Mouse (Mus musculus): ENCODE measurements around the gene Slc38a3. TPM values are rescaled to one million over a fixed set of nuclear protein-coding genes. Genes with fewer than 3 reads are reported as not detected.

The Slc38a3 gene
- polyA plus RNA-seq, 1 experiment from 2014 or later: 8.1 TPM

DNA sequence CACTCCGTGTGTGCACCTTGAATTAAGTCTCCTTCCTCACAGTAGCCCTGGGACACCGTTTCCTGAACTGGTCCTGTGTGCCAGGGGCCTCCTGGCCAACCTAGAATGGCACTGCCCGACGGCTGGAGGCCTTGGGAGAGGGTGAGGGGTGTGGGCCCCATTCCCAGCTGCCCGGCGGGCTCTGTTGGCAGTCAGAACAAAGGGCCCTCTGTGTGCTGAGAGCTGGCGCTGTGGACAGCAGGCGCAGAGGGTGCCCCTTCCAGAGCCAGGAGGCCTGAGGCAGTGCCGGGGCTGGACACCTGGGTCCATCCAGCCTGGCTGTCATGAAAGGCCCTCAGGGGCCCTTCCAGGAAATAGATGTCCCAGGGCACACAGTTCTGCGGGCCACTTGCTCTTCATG is 9.8 kb downstream of the Slc38a3 start:
- H3K9ac ChIP-seq: no peak overlapping the region
- no peak overlapping the region for H3K27ac ChIP-seq
- no peak for ATAC-seq (replicated peaks; ENCODE audit: low FRiP score)
- no peaks in the 10 kb centered on the region for H3K9me3 ChIP-seq (replicated peaks)
- 85% methylated on average over 10 of the region's 10 CpGs for WGBS
- no peak overlapping the region for H3K4me3 ChIP-seq (replicated peaks)
- no peaks in the 10 kb centered on the region for H3K36me3 ChIP-seq
- H3K27me3 ChIP-seq: no peaks in the 10 kb centered on the region
- peaks cover 13% of the 10 kb centered on the region for H3K4me1 ChIP-seq
- no peak overlapping the region for H3K4me2 ChIP-seq

DNA sequence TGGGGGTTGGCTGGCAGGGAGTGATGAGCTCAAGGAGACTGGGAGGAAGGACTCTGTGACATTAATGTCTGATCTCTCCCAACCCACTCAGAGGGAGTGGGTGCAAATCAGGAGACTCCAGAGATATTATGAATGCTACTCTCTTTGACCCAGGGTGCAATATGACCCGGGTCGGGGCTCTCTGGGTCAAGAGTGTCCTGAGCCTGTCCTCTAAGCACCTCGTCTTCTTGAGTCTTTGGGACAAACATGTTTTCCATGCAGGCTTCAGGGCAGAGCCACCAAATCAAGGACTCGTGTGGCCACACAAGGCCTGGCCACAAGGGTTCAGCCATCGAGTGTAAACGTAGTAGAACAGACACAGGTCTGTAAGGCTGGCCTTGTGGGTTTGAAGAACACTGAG is 11.2 kb downstream of the Slc38a3 start:
- Histone ChIP-seq H3K4me1 (peaks cover 2% of the 10 kb centered on the region), H3K9ac (no peak overlapping the region), H3K4me3 (replicated peaks) (no peak overlapping the region), H3K9me3 (replicated peaks) (no peaks in the 10 kb centered on the region), H3K36me3 (no peaks in the 10 kb centered on the region), H3K27ac (no peak overlapping the region), H3K4me2 (no peak overlapping the region), H3K27me3 (no peaks in the 10 kb centered on the region)
- 75% methylated on average over 6 of the region's 6 CpGs for WGBS
- no peak for ATAC-seq (replicated peaks; ENCODE audit: low FRiP score)

DNA sequence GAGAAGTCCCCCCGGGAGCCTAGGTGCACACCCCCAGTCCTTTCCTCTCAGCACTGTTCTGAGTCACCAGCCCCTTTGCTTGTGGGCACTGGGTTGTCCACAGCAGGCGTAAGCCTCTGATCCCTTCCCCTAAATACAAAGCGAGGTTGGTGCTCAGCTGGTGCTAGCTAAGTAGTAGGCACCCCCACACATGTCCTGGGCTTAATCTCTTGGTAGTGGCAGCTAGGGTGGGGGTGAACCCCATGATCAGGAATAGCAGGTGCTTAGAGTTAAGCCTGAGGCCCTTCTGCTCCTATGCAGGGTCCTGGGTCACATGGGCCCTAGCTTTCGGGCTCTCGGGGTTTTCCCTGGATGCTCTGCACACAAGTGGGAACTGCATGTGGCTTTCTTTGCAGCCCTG is 12.2 kb downstream of the Slc38a3 start:
- no peak for ATAC-seq (replicated peaks; ENCODE audit: low FRiP score)
- WGBS: 88% methylated on average over 5 of the region's 5 CpGs

DNA sequence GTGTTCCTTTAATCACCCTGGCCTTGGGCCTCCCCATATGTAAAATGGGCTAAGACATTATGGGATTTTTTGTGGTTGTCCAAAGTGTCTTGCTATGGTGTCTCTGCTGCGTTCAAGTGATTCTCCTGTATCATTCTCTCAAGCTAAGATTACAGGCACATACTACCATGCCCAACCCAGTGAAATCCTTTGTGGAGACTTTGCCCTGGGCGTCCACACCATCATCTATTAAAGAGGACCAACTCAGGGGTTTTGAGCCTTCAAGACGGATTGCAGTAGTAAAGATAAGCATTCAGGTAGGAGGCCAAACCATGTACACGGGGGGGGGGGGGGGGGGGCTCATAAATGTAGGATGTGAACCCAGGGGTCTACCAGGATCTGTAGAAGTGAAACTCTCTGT is 14.7 kb downstream of the Slc38a3 start:
- no peaks in the 10 kb centered on the region for H3K9me3 ChIP-seq (replicated peaks)
- no peaks in the 10 kb centered on the region for H3K36me3 ChIP-seq
- H3K27me3 ChIP-seq: no peaks in the 10 kb centered on the region
- no peak for ATAC-seq (replicated peaks; ENCODE audit: low FRiP score)
- 94% methylated on average over 4 of the region's 4 CpGs for WGBS
- H3K27ac ChIP-seq: no peak overlapping the region
- H3K4me1 ChIP-seq: peaks cover 13% of the 10 kb centered on the region
- H3K4me3 ChIP-seq (replicated peaks): no peak overlapping the region
- H3K9ac ChIP-seq: no peak overlapping the region
- no peak overlapping the region for H3K4me2 ChIP-seq

More for the DNA sequence above, 12.2 kb downstream of the Slc38a3 start:
- Histone ChIP-seq H3K9ac (no peak overlapping the region), H3K36me3 (no peaks in the 10 kb centered on the region), H3K4me2 (no peak overlapping the region), H3K4me3 (replicated peaks) (no peak overlapping the region), H3K9me3 (replicated peaks) (no peaks in the 10 kb centered on the region), H3K4me1 (no peaks in the 10 kb centered on the region), H3K27ac (no peak overlapping the region), H3K27me3 (no peaks in the 10 kb centered on the region)

GRCm38 (mm10) chr9:107653474-107653873 is 15.9 kb downstream of the Slc38a3 start:
- no peak overlapping the region for H3K4me2 ChIP-seq
- no peaks in the 10 kb centered on the region for H3K27me3 ChIP-seq
- no peak overlapping the region for H3K9ac ChIP-seq
- WGBS: 78% methylated on average over 2 of the region's 2 CpGs
- H3K36me3 ChIP-seq: no peaks in the 10 kb centered on the region
- H3K27ac ChIP-seq: no peak overlapping the region
- no peaks in the 10 kb centered on the region for H3K9me3 ChIP-seq (replicated peaks)
- peaks cover 14% of the 10 kb centered on the region for H3K4me1 ChIP-seq
- no peak for ATAC-seq (replicated peaks; ENCODE audit: low FRiP score)
- no peak overlapping the region for H3K4me3 ChIP-seq (replicated peaks)

- Histone ChIP-seq H3K4me2 (no peak overlapping the region), H3K36me3 (no peaks in the 10 kb centered on the region), H3K4me1 (peaks cover 14% of the 10 kb centered on the region), H3K4me3 (replicated peaks) (no peak overlapping the region), H3K27me3 (no peaks in the 10 kb centered on the region), H3K27ac (no peak overlapping the region), H3K9me3 (replicated peaks) (no peaks in the 10 kb centered on the region), H3K9ac (no peak overlapping the region)
- ATAC-seq (replicated peaks; ENCODE audit: low FRiP score): no peak; the same call in 1 of the 2 replicates
- WGBS: 37% methylated on average over 12 of the region's 12 CpGs
Measured at GRCm38 (mm10) chr9:107650708-107651481, 18.4 kb downstream of the Slc38a3 start.

- Histone ChIP-seq H3K27ac (no peak overlapping the region), H3K27me3 (no peaks in the 10 kb centered on the region), H3K9ac (no peak overlapping the region), H3K4me3 (replicated peaks) (no peak overlapping the region), H3K36me3 (no peaks in the 10 kb centered on the region), H3K9me3 (replicated peaks) (no peaks in the 10 kb centered on the region), H3K4me1 (peaks cover 19% of the 10 kb centered on the region), H3K4me2 (no peak overlapping the region)
- WGBS: 60% methylated on average over 7 of the region's 7 CpGs
- no peak for ATAC-seq (replicated peaks; ENCODE audit: low FRiP score)
Measured at GRCm38 (mm10) chr9:107650225-107650624, 19.1 kb downstream of the Slc38a3 start.

- Histone ChIP-seq H3K4me3 (replicated peaks) (no peak overlapping the region), H3K9ac (no peak overlapping the region), H3K27me3 (no peaks in the 10 kb centered on the region), H3K4me1 (peaks cover 31% of the 10 kb centered on the region), H3K9me3 (replicated peaks) (no peaks in the 10 kb centered on the region), H3K27ac (no peak overlapping the region), H3K36me3 (no peaks in the 10 kb centered on the region), H3K4me2 (no peak overlapping the region)
- no peak for ATAC-seq (replicated peaks; ENCODE audit: low FRiP score)
- 71% methylated on average over 3 of the region's 3 CpGs for WGBS
Measured at GRCm38 (mm10) chr9:107648767-107649166, 20.6 kb downstream of the Slc38a3 start.

DNA sequence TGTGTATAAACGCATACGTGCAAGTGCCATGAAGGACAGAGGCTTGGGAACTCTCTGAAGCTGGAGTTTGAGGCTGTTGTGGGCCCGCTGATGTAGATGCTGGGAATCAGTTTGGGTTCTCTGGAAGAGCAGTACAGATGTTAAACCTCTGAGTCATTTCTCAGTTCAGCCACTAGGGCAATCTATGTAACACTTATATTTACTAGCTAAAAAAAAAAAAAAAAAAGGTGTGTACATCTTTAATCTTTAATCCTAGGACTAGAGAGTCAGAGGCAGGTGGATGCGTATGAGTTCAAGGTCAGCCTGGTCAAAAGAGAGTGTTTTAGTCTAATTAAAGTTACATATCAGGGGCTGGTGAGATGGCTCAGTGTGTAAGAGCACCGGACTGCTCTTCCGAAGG is 22.4 kb downstream of the Slc38a3 start:
- Histone ChIP-seq H3K9ac (no peak overlapping the region), H3K9me3 (replicated peaks) (no peaks in the 10 kb centered on the region), H3K27me3 (no peaks in the 10 kb centered on the region), H3K36me3 (no peaks in the 10 kb centered on the region), H3K4me1 (peaks cover 31% of the 10 kb centered on the region), H3K27ac (no peak overlapping the region), H3K4me2 (no peak overlapping the region), H3K4me3 (replicated peaks) (no peak overlapping the region)
- 82% methylated on average over 6 of the region's 6 CpGs for WGBS
- ATAC-seq (replicated peaks; ENCODE audit: low FRiP score): no peak

GRCm38 (mm10) chr9:107645577-107645976 is 23.8 kb downstream of the Slc38a3 start:
- Histone ChIP-seq H3K36me3 (no peaks in the 10 kb centered on the region), H3K4me3 (replicated peaks) (no peak overlapping the region), H3K27me3 (no peaks in the 10 kb centered on the region), H3K27ac (no peak overlapping the region), H3K4me1 (peaks cover 24% of the 10 kb centered on the region), H3K4me2 (peak overlapping the region; percentile 73; the same call in 1 of the 2 replicates), H3K9ac (no peak overlapping the region), H3K9me3 (replicated peaks) (no peaks in the 10 kb centered on the region)
- WGBS: 12% methylated on average over 5 of the region's 5 CpGs
- peak; percentile 59 for ATAC-seq (replicated peaks; ENCODE audit: low FRiP score)

DNA sequence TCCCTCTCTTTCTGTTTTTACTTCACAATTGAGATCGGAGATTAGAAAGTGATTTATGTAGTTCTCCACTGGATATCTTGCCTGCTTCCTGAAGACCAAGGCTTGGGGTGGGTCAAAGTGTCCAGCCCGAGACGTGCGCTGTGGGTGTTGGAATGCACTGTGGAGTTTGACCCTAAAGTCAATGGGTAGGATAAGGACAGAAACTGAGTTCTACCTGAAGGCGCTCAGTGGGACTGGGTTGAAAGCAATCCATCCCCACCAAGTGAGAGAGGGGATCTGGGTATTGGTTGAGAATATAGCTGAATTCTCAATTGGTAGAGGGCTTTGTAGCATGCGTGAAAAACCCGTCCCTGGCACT is 24.2 kb downstream of the Slc38a3 start:
- 36% methylated on average over 7 of the region's 7 CpGs for WGBS
- Histone ChIP-seq H3K4me2 (peak overlapping the region; percentile 73), H3K4me1 (peaks cover 26% of the 10 kb centered on the region), H3K27ac (no peak overlapping the region), H3K27me3 (no peaks in the 10 kb centered on the region), H3K9me3 (replicated peaks) (no peaks in the 10 kb centered on the region), H3K36me3 (no peaks in the 10 kb centered on the region), H3K9ac (peak overlapping the region; percentile 56), H3K4me3 (replicated peaks) (peak overlapping the region; percentile 40)
- ATAC-seq (replicated peaks; ENCODE audit: low FRiP score): peak; percentile 47

GRCm38 (mm10) chr9:107644495-107645152 is 24.7 kb downstream of the Slc38a3 start:
- H3K4me2 ChIP-seq: peak overlapping the region; percentile 73
- H3K27ac ChIP-seq: 0 out of 2 replicates have a peak overlapping the region, but pooled peaks have one; percentile 33
- H3K36me3 ChIP-seq: no peaks in the 10 kb centered on the region
- WGBS: 4% methylated on average over 35 of the region's 35 CpGs
- no peaks in the 10 kb centered on the region for H3K9me3 ChIP-seq (replicated peaks)
- peaks cover 25% of the 10 kb centered on the region for H3K4me1 ChIP-seq
- H3K4me3 ChIP-seq (replicated peaks): peak overlapping the region; percentile 40
- no peaks in the 10 kb centered on the region for H3K27me3 ChIP-seq
- peak overlapping the region; percentile 56 for H3K9ac ChIP-seq
- peak; percentile 82 for ATAC-seq (replicated peaks; ENCODE audit: low FRiP score)
